Mouse (Mus musculus): Measurements from ENCODE around the gene Tmtc2.

Tmtc2 gene

GRCm38 (mm10) chr10:105492485-105492884, 81.8 kb downstream of the Tmtc2 start:
- no peak for DNase-seq

GRCm38 (mm10) chr10:105490748-105491147, 83.5 kb downstream of the Tmtc2 start:
- DNase-seq: no peak

GRCm38 (mm10) chr10:105489970-105490735, 84.1 kb downstream of the Tmtc2 start:
- peak; percentile 22 for DNase-seq

GRCm38 (mm10) chr10:105486977-105487376, 87.3 kb downstream of the Tmtc2 start:
- DNase-seq: no peak

GRCm38 (mm10) chr10:105484355-105485094, 89.7 kb downstream of the Tmtc2 start:
- no peak for DNase-seq

- no peak for DNase-seq
Measured at GRCm38 (mm10) chr10:105479771-105480170, 94.5 kb downstream of the Tmtc2 start.

- no peak for DNase-seq
Measured at GRCm38 (mm10) chr10:105477623-105478238, 96.5 kb downstream of the Tmtc2 start.

GRCm38 (mm10) chr10:105474162-105474830, 100.0 kb downstream of the Tmtc2 start:
- no peak for DNase-seq

GRCm38 (mm10) chr10:105464378-105464777, 109.9 kb downstream of the Tmtc2 start:
- no peak for DNase-seq

GRCm38 (mm10) chr10:105453441-105453840, 120.8 kb downstream of the Tmtc2 start:
- DNase-seq: no peak

GRCm38 (mm10) chr10:105447191-105447590, 127.1 kb downstream of the Tmtc2 start:
- DNase-seq: no peak

- no peak for DNase-seq
Measured at GRCm38 (mm10) chr10:105444309-105444708, 129.9 kb downstream of the Tmtc2 start.

- no peak for DNase-seq
Measured at GRCm38 (mm10) chr10:105434879-105435278, 139.4 kb downstream of the Tmtc2 start.

GRCm38 (mm10) chr10:105430885-105431284, 143.4 kb downstream of the Tmtc2 start:
- DNase-seq: peak; percentile 62

- no peak for DNase-seq
Measured at GRCm38 (mm10) chr10:105430232-105430631, 144.0 kb downstream of the Tmtc2 start.

GRCm38 (mm10) chr10:105428080-105428479, 146.2 kb downstream of the Tmtc2 start:
- DNase-seq: no peak

- peak; percentile 47 for DNase-seq
Measured at GRCm38 (mm10) chr10:105427625-105428024, 146.6 kb downstream of the Tmtc2 start.

- DNase-seq: no peak
Measured at GRCm38 (mm10) chr10:105425052-105425451, 149.2 kb downstream of the Tmtc2 start.

GRCm38 (mm10) chr10:105423187-105423586, 151.1 kb downstream of the Tmtc2 start:
- DNase-seq: no peak

- DNase-seq: no peak
Measured at GRCm38 (mm10) chr10:105417845-105418383, 156.3 kb downstream of the Tmtc2 start.

- DNase-seq: no peak
Measured at GRCm38 (mm10) chr10:105416601-105417000, 157.7 kb downstream of the Tmtc2 start.

GRCm38 (mm10) chr10:105405856-105406527, 168.3 kb downstream of the Tmtc2 start:
- DNase-seq: no peak
